Mouse (Mus musculus): Measurements from ENCODE around the gene Dbr1. TPM values are rescaled to one million over a fixed set of nuclear protein-coding genes. Genes with fewer than 3 reads are reported as not detected.

Gene Dbr1
- polyA plus RNA-seq, 1 experiment from 2014 or later, result 18.6 TPM

DNA sequence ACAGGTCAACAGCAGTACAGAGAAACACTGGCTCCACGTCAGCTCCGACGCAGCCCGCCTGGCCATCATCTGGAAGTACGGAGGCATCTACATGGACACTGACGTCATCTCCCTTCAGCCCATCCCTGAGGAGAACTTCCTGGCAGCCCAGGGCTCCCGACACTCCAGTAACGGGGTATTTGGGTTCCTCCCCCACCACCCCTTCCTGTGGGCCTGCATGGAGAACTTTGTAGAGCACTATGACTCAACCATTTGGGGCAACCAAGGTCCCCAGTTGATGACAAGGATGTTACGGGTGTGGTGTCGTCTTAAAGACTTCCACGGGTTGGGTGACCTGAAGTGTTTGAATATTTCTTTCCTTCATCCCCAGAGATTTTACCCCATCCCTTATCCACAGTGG lies 44.6 kb downstream of the Dbr1 start:
- no peak for TF ChIP-seq CTCF (IDR thresholded peaks at IDR 0.05)
- in situ Hi-C loops (cut with MboI; ENCODE audit: low pct_unique_long_range_greater_than_20kb), result no loop called here
- POLR2A ChIA-PET, result no interaction called here
- no peak for DNase-seq (ENCODE audit: low read depth, low spot score)
- CTCF ChIA-PET, result no interaction called here
- no peak for ATAC-seq
- H3K27me3 ChIP-seq, result no peaks in the 10 kb centered on the region

DNA sequence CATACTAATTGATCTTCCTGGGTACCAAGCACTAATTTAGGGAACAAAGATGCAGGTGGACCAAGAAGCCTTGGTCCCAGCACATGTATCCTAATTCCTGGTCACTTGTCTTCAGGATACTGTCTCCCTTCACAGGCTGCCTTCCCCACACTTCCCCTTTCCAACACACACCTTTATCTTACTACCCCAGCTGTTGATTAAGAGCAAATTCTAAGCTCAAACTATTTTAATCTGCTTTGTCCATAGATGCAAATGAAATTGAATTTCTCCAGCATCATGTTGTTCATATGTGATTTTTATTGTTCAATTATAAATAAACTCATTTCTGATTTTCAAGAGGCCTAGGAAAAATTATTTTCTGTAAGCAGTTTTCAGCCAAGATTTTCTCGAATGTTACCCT lies 46.4 kb downstream of the Dbr1 start:
- in situ Hi-C loops (cut with MboI; ENCODE audit: low pct_unique_long_range_greater_than_20kb), result no loop called here
- ATAC-seq, result no peak

DNA sequence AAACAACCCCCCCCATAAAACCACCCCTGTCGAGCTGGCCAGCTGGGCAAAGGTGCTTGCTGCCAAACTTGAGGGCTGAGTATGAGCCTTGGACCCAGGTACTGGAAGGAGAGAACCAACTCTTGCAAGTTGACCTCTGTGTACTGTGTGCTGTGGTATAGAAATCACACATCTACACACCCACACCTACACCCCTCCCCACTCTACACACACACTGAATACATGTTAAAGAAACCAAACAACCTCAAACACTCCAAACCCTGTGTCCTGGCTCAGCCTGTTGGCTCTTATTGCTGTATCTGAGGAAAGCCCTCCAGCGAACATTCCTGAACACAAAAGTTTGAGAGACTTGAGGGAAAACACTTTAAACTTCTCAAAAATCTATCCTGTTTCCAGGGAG lies 47.4 kb downstream of the Dbr1 start:
- in situ Hi-C loops (cut with MboI; ENCODE audit: low pct_unique_long_range_greater_than_20kb), result no loop called here
- ATAC-seq, result no peak
- no peak for TF ChIP-seq CTCF (IDR thresholded peaks at IDR 0.05)
- DNase-seq (ENCODE audit: low read depth, low spot score), result no peak
- CTCF ChIA-PET, result no interaction called here
- no peaks in the 10 kb centered on the region for H3K27me3 ChIP-seq
- POLR2A ChIA-PET, result no interaction called here

More for the DNA sequence above, 46.4 kb downstream of the Dbr1 start:
- ChIA-PET POLR2A (no interaction called here), CTCF (no interaction called here)
- DNase-seq (ENCODE audit: low read depth, low spot score), result no peak
- no peaks in the 10 kb centered on the region for H3K27me3 ChIP-seq
- TF ChIP-seq CTCF (IDR thresholded peaks at IDR 0.05), result no peak

DNA sequence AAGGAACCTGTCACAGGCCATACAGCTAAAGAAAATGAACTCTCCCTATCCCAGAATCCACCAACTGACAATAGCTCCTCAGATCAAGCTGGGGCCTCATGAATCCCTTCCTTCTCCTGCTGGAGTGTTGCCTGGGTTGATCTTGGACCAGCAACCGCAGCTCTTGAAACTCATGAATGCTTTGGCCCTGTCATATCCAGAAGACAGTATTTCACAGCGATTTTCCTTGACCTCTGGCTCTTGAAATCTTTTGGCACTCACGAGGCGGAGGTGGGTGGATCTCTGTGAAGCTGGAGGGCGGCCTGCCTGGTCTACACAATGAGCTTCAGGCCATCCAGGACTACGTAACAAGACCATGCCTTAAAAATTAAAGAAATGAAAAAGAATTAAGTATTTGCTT lies 48.5 kb downstream of the Dbr1 start:
- in situ Hi-C loops (cut with MboI; ENCODE audit: low pct_unique_long_range_greater_than_20kb), result no loop called here
- DNase-seq (ENCODE audit: low read depth, low spot score) (no peak), ATAC-seq (no peak)
- no peaks in the 10 kb centered on the region for H3K27me3 ChIP-seq
- ChIA-PET CTCF (interaction anchor here (2.3 kb wide), 1 partner anchor 30 kb away, joined by 5 read pairs; no protein-coding TSS in a partner anchor), POLR2A (no interaction called here)
- TF ChIP-seq CTCF (IDR thresholded peaks at IDR 0.05), result no peak

DNA sequence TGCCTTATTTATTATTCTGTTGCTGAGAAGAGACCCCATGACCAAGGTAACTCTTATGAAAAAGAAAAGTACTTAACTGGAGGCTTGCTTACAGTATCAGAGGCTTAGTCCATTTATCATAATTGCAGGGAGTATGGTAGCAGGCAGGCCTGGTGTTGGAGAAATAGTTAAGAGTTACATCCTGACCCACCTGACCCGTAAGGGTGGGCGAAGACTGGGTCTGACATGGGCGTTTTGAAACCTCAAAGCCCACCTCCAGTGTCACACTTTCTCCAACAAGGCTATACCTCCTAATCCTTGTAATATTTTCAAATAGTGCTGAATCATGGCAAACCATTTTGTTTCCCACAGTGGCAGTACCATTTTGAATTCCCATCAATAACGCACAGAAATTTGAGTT lies 53.0 kb downstream of the Dbr1 start:
- POLR2A ChIA-PET, result interaction anchor here (1.5 kb wide), 1 partner anchor 41 kb away, joined by 3 read pairs; no protein-coding TSS in a partner anchor
- TF ChIP-seq CTCF (IDR thresholded peaks at IDR 0.05), result no peak
- ATAC-seq (no peak), DNase-seq (ENCODE audit: low read depth, low spot score) (no peak)
- no peaks in the 10 kb centered on the region for H3K27me3 ChIP-seq
- CTCF ChIA-PET, result interaction anchor here (1.9 kb wide), 1 partner anchor 35 kb away, joined by 5 read pairs; no protein-coding TSS in a partner anchor
- in situ Hi-C loops (cut with MboI; ENCODE audit: low pct_unique_long_range_greater_than_20kb), result loop anchor here (5.0 kb wide), 1 partner anchor 36 kb away; no protein-coding TSS in a partner anchor

DNA sequence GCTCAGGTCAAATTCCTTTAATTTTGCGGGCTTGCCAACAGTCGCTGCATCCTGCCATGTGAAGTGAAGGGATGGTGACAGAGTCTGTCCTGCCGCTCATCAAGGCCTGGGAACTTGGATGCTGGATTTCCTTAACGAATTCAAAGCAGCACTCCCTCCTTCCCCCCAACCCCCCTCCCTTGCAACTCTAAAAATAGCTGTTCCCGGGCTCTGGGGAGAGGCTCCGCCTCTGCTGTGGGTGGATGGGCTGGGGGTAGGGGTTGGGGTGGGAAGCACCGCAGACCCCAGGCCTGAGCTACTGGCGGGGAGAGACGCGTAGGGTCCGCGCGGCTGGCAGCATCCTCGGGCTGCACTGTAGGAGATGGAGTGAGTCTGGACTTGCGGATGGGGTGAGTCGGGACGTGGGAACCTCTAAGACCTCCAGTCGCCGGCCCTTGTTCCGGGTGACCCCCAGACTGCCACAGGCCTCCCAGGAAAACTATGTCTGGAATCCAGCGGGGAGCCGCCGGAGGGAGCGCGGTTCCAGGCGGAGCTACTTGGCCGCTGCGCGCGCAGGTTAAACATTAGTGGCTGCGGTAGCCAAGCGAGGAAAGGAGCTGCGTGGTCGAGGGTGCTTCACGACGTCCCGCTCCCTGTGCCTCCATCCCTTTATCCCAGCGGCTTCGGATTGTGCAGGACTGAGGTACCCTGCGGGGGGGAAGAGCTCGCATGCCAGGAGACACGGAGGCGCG lies 53.8 kb downstream of the Dbr1 start, which contains the start of gene Dzip1l:
Gene Dzip1l, plus strand, starts transcription at position 216 of the 731 bp plus-strand sequence.
- DNase-seq (ENCODE audit: low read depth, low spot score), result peak; percentile 65
- no peak for TF ChIP-seq CTCF (IDR thresholded peaks at IDR 0.05)
- CTCF ChIA-PET, result interaction anchor here (0.6 to 1.9 kb wide), 3 partner anchors 36 to 49 kb away, joined by 3 to 5 read pairs (median 3); no protein-coding TSS in a partner anchor
- POLR2A ChIA-PET, result interaction anchor here (1.5 kb wide), 1 partner anchor 42 kb away, joined by 3 read pairs; no protein-coding TSS in a partner anchor
- in situ Hi-C loops (cut with MboI; ENCODE audit: low pct_unique_long_range_greater_than_20kb), result loop anchor here (5.0 kb wide), 1 partner anchor 37 kb away; no protein-coding TSS in a partner anchor
- no peaks in the 10 kb centered on the region for H3K27me3 ChIP-seq
- peak; percentile 52 for ATAC-seq

DNA sequence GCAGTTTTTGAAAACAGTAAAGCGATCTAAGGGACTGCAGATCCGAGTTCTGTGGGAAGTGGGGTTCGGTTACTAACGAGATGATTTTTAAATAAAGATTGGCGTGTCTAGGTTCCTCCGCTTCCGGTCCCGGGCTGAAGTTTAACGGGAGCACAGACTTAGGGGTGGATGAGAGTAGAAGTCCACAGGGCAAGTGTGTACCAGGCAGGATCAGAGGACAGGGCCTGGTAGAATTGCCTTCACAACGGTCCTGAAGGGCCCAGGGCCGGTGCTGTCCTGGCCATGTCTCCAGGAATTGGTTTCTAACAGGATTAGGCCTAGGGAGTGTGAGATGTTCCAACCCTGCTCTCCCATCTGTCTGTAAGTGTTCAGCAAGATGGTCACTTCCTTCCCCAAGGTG lies 54.5 kb downstream of the Dbr1 start:
- ChIA-PET POLR2A (interaction anchor here (0.6 to 1.5 kb wide), 2 partner anchors 10 to 42 kb away, joined by 3 read pairs; no protein-coding TSS in a partner anchor), CTCF (interaction anchor here (0.6 to 2.7 kb wide), 3 partner anchors 37 to 50 kb away, joined by 3 to 23 read pairs (median 5); no protein-coding TSS in a partner anchor)

DNA sequence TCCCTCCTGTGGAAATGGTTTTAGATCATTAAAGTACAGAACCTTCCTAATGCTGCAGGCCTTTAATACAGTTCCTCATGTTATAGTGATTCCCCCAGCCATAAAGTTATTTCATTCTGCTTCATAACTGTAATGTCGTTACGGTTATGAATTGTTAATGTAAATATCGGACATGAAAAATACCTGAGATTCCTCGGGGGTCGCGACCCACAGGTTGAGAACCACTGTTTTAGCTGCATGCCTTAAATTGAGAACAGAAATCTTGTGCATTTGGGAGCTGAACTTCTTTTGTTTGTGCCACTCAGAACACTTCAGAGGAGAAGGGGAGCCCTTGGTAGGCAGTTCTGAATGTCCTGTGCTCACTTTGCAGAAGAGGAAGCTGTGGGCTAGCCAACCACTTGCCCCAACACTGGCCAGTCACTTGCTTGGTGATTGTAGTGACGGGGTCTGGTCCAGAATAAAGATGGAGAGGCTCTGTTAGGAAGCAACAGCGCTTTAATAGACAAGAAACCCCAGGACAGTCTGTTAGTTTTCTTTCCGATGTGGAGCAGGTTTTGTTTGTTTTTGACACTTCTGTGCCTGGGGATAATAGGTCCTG lies 55.0 kb downstream of the Dbr1 start:
- POLR2A ChIA-PET, result interaction anchor here (0.6 kb wide), 1 partner anchor 9 kb away, joined by 3 read pairs; no protein-coding TSS in a partner anchor
- no peak for TF ChIP-seq CTCF (IDR thresholded peaks at IDR 0.05)
- DNase-seq (ENCODE audit: low read depth, low spot score), result peak; percentile 3
- in situ Hi-C loops (cut with MboI; ENCODE audit: low pct_unique_long_range_greater_than_20kb), result no loop called here
- ATAC-seq, result no peak
- no peaks in the 10 kb centered on the region for H3K27me3 ChIP-seq
- CTCF ChIA-PET, result interaction anchor here (1.2 to 2.7 kb wide), 3 partner anchors 32 to 45 kb away, joined by 3 to 23 read pairs (median 13); no protein-coding TSS in a partner anchor

More for the DNA sequence above, 54.5 kb downstream of the Dbr1 start:
- in situ Hi-C loops (cut with MboI; ENCODE audit: low pct_unique_long_range_greater_than_20kb), result no loop called here
- no peak for DNase-seq (ENCODE audit: low read depth, low spot score)
- ATAC-seq, result peak; percentile 11
- H3K27me3 ChIP-seq, result no peaks in the 10 kb centered on the region
- no peak for TF ChIP-seq CTCF (IDR thresholded peaks at IDR 0.05)

DNA sequence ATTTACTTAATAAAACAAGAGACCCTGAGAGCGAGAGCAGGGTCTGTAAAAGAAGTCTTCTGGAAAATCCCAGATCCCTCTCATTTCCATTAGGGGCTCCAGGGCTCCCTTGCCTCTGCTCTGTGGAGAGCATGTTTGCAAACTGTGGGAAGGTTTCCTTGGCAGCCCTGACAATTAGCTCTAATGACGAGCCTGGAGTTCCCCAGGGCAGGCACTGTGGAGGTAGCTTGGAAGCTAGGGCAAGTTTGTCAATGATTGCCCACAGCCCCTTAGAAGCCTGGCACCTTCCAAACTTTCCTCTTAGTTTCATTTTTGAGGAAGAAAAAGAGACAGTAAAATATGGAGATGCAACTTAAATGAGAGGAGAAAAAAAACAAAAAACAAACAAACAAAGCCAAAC lies 56.2 kb downstream of the Dbr1 start:
- DNase-seq (ENCODE audit: low read depth, low spot score), result peak; percentile 51
- TF ChIP-seq CTCF (IDR thresholded peaks at IDR 0.05), result no peak

DNA sequence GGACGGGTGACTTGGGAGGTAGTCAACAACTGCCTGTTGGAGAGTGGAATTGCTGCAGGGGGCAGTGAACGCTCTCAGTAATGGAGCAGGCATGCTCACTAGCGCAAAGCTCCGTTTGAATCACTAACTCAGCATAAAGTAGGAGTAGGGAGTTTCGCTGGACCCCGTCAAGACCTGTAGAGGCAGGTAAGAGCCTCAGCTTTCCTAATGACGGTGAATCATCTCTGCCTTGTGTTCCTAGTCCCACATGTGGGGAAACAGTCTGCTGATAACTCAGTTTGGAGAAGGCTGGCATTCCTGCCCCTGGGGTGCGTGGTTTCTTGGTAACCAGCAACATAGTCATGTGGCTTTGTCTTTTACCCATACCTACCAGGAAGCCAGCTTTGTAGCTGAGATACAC lies 56.7 kb downstream of the Dbr1 start:
- TF ChIP-seq CTCF (IDR thresholded peaks at IDR 0.05), result no peak
- CTCF ChIA-PET, result interaction anchor here (1.2 to 2.7 kb wide), 7 partner anchors 15 to 45 kb away, joined by 3 to 23 read pairs (median 4); no protein-coding TSS in a partner anchor
- ATAC-seq, result peak; percentile 56
- peak; percentile 66 for DNase-seq (ENCODE audit: low read depth, low spot score)
- POLR2A ChIA-PET, result no interaction called here
- in situ Hi-C loops (cut with MboI; ENCODE audit: low pct_unique_long_range_greater_than_20kb), result no loop called here
- H3K27me3 ChIP-seq, result no peaks in the 10 kb centered on the region

More for the DNA sequence above, 56.2 kb downstream of the Dbr1 start:
- CTCF ChIA-PET, result interaction anchor here (1.2 to 2.7 kb wide), 8 partner anchors 15 to 47 kb away, joined by 3 to 23 read pairs (median 4); no protein-coding TSS in a partner anchor
- peak; percentile 71 for ATAC-seq
- H3K27me3 ChIP-seq, result no peaks in the 10 kb centered on the region
- in situ Hi-C loops (cut with MboI; ENCODE audit: low pct_unique_long_range_greater_than_20kb), result no loop called here
- POLR2A ChIA-PET, result interaction anchor here (0.5 kb wide), 1 partner anchor 19 kb away, joined by 4 read pairs; no protein-coding TSS in a partner anchor

Other genes with a start within 250 kb of the Dbr1 start
- gene Esyt3, start 217.2 kb upstream of the Dbr1 start, polyA plus RNA-seq (2021), result 0.06 TPM
- gene Mras, start 138.4 kb upstream of the Dbr1 start, polyA plus RNA-seq (2021), result 38.2 TPM
- gene Nme9, start 124.3 kb upstream of the Dbr1 start, polyA plus RNA-seq (2021), result not detected
- 22.6 TPM for gene Armc8, start 6.9 kb upstream of the Dbr1 start, polyA plus RNA-seq (2021)
- gene A4gnt, start 36.7 kb downstream of the Dbr1 start, polyA plus RNA-seq (2021), result not detected
- 27.8 TPM for gene Dzip1l, start 53.7 kb downstream of the Dbr1 start, polyA plus RNA-seq (2021)
- not detected for gene Cldn18, start 141.5 kb downstream of the Dbr1 start, polyA plus RNA-seq (2021)

All from Patski (cell line).